Mouse (Mus musculus) heart, postnatal 14 days (tissue): ENCODE data around the gene Gm1043. TPM values are rescaled to one million over a fixed set of nuclear protein-coding genes. Genes with fewer than 3 reads are reported as not detected.

Source experiments
- DNase-seq, 2 experiments: peaks; one replicate each; pipeline ENCODE4 v3.0.0; 2021 to 2022
- intact Hi-C: fragments of 180-260 bp; cut with DNase I; formaldehyde crosslinking; loops from one replicate; pipeline ENCODE4 v1.15.1; 2025
- long read RNA-seq, 2 experiments: library from polyadenylated mRNA; stranded (forward); transcript quantifications; one replicate each; pipeline ENCODE4 v2.0.0; 2021
- total RNA-seq, 2 experiments: library from RNA; stranded (reverse); gene quantifications; 2 replicates each; pipeline ENCODE4 v1.2.3; 2021

Gm1043 gene
- total RNA-seq: under 1 TPM in 1 of 2 experiments, not detected in 1; 0.02 TPM
- long read RNA-seq, experiment 1, partial matches to known transcripts: 0 of 1 reads
- long read RNA-seq, experiment 1, other reads (novel, unspliced or antisense): 1 of 1 reads
- long read RNA-seq, experiment 2: 0 reads

- intact Hi-C loops: no loop called here
- no peak for DNase-seq
Observed at GRCm38 (mm10) chr5:37085241-37085640, at the start of gene Gm1043. Gm1043 (plus strand) TSS chr5:37085370.

- no peak for DNase-seq
- intact Hi-C loops: no loop called here
Observed at GRCm38 (mm10) chr5:37035896-37036295, 49.3 kb upstream of the Gm1043 start.

GRCm38 (mm10) chr5:37036884-37037283, 48.3 kb upstream of the Gm1043 start:
- no peak for DNase-seq
- intact Hi-C loops: no loop called here

GRCm38 (mm10) chr5:37039908-37040307, 45.3 kb upstream of the Gm1043 start:
- intact Hi-C loops: no loop called here
- no peak for DNase-seq

GRCm38 (mm10) chr5:37040711-37041110, 44.5 kb upstream of the Gm1043 start:
- intact Hi-C loops: no loop called here

GRCm38 (mm10) chr5:37041651-37042050, 43.5 kb upstream of the Gm1043 start:
- intact Hi-C loops: no loop called here
- DNase-seq: no peak

More at GRCm38 (mm10) chr5:37040711-37041110, 44.5 kb upstream of the Gm1043 start:
- no peak for DNase-seq

- no peak for DNase-seq
- intact Hi-C loops: no loop called here
Observed at GRCm38 (mm10) chr5:37042934-37043333, 42.2 kb upstream of the Gm1043 start.

- DNase-seq: no peak
- intact Hi-C loops: no loop called here
Observed at GRCm38 (mm10) chr5:37044793-37045192, 40.4 kb upstream of the Gm1043 start.

- intact Hi-C loops: no loop called here
- DNase-seq: no peak
Observed at GRCm38 (mm10) chr5:37045582-37045981, 39.6 kb upstream of the Gm1043 start.

GRCm38 (mm10) chr5:37046791-37047190, 38.4 kb upstream of the Gm1043 start:
- DNase-seq: no peak
- intact Hi-C loops: no loop called here

- intact Hi-C loops: no loop called here
- no peak for DNase-seq
Observed at GRCm38 (mm10) chr5:37047206-37047915, 37.8 kb upstream of the Gm1043 start.

GRCm38 (mm10) chr5:37047992-37048391, 37.2 kb upstream of the Gm1043 start:
- intact Hi-C loops: no loop called here
- DNase-seq: no peak

GRCm38 (mm10) chr5:37049111-37049510, 36.1 kb upstream of the Gm1043 start:
- no peak for DNase-seq
- intact Hi-C loops: no loop called here

- no peak for DNase-seq
- intact Hi-C loops: no loop called here
Observed at GRCm38 (mm10) chr5:37050521-37051373, 34.4 kb upstream of the Gm1043 start.

GRCm38 (mm10) chr5:37051374-37052100, 33.6 kb upstream of the Gm1043 start:
- intact Hi-C loops: no loop called here

GRCm38 (mm10) chr5:37052846-37053245, 32.3 kb upstream of the Gm1043 start:
- intact Hi-C loops: no loop called here
- DNase-seq: no peak

More at GRCm38 (mm10) chr5:37051374-37052100, 33.6 kb upstream of the Gm1043 start:
- no peak for DNase-seq

GRCm38 (mm10) chr5:37055789-37056188, 29.4 kb upstream of the Gm1043 start:
- intact Hi-C loops: no loop called here
- DNase-seq: no peak

- intact Hi-C loops: no loop called here
- no peak for DNase-seq
Observed at GRCm38 (mm10) chr5:37056471-37056870, 28.7 kb upstream of the Gm1043 start.

- no peak for DNase-seq
- intact Hi-C loops: no loop called here
Observed at GRCm38 (mm10) chr5:37061612-37062011, 23.6 kb upstream of the Gm1043 start.
